Mouse (Mus musculus) embryonic fibroblast, embryonic 13.5 days (primary cell): ENCODE measurements around the gene Kcnb1. TPM values are rescaled to one million over a fixed set of nuclear protein-coding genes. Genes with fewer than 3 reads are reported as not detected.
"Not testable (repeated sequence)": the region's sequence is repeated elsewhere in the genome, so short reads cannot be mapped to it uniquely, and the experiment has no call there.

Source experiments
- H3K27ac ChIP-seq: 2 replicates; pipeline ENCODE4 v1.5.1; 2012; ENCODE audit warnings: low read length, control low read depth, inconsistent platforms; ENCODE audit not compliant: insufficient read depth
- H3K4me1 ChIP-seq: 2 replicates; pipeline ENCODE4 v1.6.1; 2011; ENCODE audit warnings: low read length; ENCODE audit not compliant: control insufficient read depth, insufficient read depth
- H3K4me3 ChIP-seq: 2 replicates; pipeline ENCODE4 v1.5.1; 2011; ENCODE audit warnings: mild to moderate bottlenecking, control low read depth, low read length; ENCODE audit not compliant: insufficient read depth
- CTCF ChIP-seq: IDR thresholded peaks from 2 replicates; pipeline ENCODE4 v1.5.1; 2011; ENCODE audit warnings: mild to moderate bottlenecking, control low read depth, low read length, moderate library complexity, borderline replicate concordance; ENCODE audit not compliant: insufficient read depth
- POLR2A ChIP-seq: IDR thresholded peaks from 2 replicates; pipeline ENCODE4 v1.6.1; 2011; ENCODE audit warnings: low read depth, mild to moderate bottlenecking, control low read depth, low read length, moderate library complexity
- polyA plus RNA-seq: library from polyadenylated mRNA; stranded (reverse); fragments of >200 nt; gene quantifications from 2 replicates; pipeline ENCODE4 v1.2.4, GENCODE M21; 2011; ENCODE audit warnings: low read depth; ENCODE audit not compliant: missing spikeins, insufficient read length

Gene Kcnb1
- polyA plus RNA-seq, 1 experiment, result 0.65 TPM

DNA sequence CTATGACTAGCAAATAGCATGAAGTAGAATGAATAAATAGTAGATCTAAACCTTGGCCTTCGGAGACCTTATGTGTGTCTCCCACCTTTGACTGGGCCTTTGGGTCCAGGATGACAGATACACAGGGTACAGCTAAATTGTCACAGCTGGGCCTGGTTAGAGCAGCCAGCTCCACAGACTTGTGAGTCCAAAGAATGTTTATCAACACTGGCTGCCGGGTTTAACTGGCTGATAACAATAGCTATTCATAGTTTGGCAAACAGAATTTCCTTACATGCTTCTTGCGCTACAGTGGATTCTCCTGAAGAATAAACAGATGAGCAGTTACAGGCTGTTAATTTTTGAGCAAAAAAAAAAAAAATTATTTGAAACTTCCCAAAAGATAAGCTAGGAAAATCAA lies 19.0 kb upstream of the Kcnb1 start:
- H3K27ac ChIP-seq, result no peak overlapping the region
- H3K4me3 ChIP-seq, result no peak overlapping the region
- TF ChIP-seq POLR2A (no peak), CTCF (no peak)
- no peaks in the 10 kb centered on the region for H3K4me1 ChIP-seq

DNA sequence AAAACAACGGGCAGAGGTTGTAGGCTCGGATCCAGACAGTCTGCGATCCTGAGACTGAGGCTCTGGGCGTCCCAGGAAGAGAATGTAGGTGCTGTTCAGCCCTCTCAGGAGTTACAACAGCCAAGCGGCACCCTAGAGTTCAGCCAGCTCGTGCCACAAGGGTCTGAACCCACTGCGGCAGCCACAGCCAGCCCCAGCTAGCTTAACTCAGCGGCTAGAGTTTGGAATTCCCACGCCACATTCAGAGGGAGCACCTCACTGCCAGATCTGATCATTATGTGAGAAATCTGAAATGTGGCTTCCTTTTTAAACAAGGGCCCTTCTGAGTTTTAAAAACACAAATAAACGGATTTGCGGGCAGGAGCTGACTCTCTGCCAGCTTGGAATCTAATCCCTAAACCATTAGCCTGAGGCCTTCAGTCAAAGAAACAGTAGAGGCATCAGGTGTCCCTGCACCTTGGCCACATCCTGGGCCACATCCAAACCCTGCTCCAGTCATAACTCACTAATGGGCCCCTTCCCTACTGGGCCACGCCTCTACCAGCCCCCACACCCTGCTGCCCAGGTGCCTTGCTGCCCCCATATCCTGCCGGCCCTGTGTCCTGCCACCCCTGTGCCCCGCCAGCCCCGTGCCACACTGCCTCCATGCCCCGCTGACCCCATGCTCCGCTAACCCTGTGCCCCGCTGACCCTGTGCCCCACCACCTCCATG lies 16.1 kb upstream of the Kcnb1 start:
- Histone ChIP-seq H3K27ac (no peak overlapping the region), H3K4me3 (no peak overlapping the region), H3K4me1 (no peaks in the 10 kb centered on the region)
- no peak for TF ChIP-seq POLR2A
- no peak for TF ChIP-seq CTCF

DNA sequence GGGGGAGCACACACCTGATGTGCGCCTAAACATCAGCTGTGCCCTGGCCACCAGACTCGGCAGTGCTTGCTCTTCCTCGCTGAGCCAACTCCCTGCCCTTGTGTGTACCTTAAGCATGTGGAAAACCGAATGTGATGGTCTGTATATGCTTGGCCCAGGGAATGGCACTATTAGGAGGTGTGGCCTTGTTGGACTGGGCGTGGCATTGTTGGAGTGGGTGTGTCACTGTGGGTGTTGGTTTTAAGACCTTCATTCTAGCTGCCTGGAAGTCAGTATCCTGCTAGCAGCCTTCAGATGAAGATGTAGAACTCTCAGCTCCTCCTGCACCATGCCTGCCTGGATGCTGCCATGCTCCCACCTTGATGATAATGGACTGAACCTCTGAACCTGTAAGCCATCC lies 14.7 kb upstream of the Kcnb1 start:
- not testable (repeated sequence) for H3K27ac ChIP-seq, H3K4me3 ChIP-seq, H3K4me1 ChIP-seq

DNA sequence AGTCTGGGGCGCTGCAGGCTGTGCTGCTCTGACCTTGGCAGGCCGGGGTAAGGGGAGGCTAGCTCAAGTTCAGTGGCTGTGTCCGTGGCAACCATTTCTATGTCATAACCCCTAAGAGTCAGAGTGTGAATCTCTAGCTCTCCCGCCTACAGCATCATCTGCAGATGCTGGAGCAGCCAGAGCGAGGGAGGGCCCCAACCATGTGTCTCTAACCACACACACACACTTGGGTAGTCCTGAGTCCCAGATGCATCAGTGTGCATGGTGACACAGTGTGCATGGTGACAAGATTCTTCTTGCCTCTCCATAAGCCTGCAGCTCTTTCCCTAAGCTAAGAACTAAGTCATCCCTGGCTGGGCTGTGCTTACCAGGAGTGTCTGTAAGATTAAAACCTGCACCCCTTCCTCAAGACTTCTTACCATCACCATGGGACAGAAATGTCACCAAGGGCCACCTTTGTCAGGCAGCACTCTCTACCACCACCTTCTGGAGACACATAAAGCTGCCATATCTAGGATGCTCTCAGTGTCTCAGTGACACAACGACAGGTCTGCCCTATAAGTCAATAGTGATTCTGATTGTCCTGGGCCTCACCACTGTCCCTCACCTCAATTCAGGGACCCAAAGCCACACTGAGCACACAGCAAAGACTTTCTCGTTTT lies 13.7 kb upstream of the Kcnb1 start:
- TF ChIP-seq CTCF (no peak), POLR2A (no peak)
- Histone ChIP-seq H3K4me1 (no peaks in the 10 kb centered on the region), H3K4me3 (no peak overlapping the region), H3K27ac (no peak overlapping the region)

DNA sequence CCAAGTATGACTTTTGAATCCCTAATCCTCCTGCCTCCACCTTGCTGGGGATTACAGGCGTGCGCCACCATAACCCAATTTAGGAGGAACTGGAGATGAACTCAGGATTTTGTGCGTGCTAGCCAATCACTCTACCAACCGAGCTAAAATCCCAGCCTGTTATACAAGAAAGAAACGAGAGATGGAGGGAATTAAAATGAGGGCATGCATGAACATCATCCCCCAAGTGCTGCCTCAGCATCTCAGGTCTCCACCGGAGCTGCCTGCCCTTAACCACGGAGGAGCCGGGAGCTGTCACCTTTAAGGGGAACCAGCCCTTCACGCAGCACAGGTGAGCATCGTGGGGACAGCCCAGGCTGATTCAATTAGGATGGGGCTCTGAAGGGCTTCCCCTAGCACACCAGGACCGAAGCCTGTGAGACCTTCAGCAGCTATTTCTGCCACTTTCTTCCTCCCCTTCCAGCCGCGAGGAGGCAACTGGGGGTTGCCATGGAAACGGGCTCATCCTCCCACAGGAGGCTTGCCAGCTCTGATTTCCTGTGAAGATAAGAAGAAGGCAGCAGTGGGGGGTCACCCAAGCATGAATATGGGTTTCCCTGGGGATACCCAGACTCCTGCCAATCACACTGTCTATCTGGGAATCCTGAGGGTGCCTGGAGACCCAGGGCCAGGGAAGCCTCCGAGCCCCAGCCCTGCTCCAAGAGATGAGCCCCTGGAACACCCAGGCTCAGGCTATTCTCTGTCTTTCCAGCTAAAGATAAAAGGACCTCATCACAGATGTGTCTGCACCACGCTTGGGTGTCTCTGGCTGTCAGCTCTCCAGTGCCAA lies 11.7 kb upstream of the Kcnb1 start:
- Histone ChIP-seq H3K27ac (no peak overlapping the region), H3K4me1 (no peaks in the 10 kb centered on the region), H3K4me3 (no peak overlapping the region)
- TF ChIP-seq CTCF (no peak), POLR2A (no peak)

DNA sequence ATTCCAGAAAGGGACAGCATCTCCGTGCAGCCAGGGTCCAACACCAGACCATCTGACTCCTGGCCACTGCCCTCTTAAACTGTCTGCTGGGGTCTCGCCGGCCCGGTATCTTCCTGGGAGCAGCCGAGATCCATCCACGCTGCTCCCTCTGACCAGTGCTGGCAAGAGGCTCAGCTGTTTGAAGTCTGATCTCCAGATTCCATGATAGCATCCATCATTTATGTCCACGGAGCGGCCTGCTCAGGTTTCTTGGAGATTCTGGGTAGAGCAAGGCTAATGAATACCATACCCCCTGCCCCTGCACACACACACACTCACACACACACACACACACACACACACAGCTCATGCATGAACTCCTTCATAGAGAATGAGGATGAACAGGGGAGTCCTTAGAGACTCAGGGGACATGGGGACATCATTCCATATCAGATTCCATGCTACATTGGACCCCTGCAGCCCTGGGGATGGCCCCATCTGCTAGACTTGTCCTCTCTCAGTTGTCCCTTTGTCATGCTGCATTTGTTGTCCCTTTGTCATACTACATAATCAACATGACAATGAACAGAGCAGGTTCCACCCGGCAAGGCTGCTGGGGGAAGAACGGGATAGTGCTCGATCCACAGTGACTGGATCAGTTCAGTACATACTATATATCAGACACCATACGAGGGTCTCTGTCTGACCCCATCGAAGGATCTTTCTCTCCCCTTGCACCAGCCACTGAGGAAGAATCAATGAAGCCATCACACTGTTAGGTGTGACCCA lies 8.9 kb upstream of the Kcnb1 start:
- TF ChIP-seq CTCF (no peak), POLR2A (no peak)
- H3K27ac ChIP-seq, result no peak overlapping the region
- H3K4me1 ChIP-seq, result no peaks in the 10 kb centered on the region
- no peak overlapping the region for H3K4me3 ChIP-seq

DNA sequence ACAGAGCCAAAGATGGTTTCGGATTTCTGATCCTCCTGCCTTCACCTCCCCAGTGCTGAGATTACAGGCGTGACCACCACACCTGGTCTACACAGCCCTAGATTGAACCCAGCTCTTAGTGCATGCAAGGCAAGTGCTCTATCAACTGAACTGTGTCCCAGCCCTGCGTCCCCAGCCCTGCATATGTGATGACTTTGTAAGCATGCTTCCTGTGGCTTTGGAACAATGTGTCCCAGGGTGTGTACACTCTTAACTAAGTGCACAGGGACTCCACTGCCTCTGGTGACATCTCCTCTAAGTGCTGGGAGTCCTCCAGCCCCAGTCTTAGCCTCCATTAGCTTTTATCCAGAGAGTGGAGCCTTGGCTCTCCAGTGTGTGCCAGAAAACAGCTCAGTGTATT lies 3.4 kb upstream of the Kcnb1 start:
- Histone ChIP-seq H3K27ac (no peak overlapping the region), H3K4me1 (no peaks in the 10 kb centered on the region), H3K4me3 (no peak overlapping the region)
- TF ChIP-seq CTCF (no peak), POLR2A (no peak)

DNA sequence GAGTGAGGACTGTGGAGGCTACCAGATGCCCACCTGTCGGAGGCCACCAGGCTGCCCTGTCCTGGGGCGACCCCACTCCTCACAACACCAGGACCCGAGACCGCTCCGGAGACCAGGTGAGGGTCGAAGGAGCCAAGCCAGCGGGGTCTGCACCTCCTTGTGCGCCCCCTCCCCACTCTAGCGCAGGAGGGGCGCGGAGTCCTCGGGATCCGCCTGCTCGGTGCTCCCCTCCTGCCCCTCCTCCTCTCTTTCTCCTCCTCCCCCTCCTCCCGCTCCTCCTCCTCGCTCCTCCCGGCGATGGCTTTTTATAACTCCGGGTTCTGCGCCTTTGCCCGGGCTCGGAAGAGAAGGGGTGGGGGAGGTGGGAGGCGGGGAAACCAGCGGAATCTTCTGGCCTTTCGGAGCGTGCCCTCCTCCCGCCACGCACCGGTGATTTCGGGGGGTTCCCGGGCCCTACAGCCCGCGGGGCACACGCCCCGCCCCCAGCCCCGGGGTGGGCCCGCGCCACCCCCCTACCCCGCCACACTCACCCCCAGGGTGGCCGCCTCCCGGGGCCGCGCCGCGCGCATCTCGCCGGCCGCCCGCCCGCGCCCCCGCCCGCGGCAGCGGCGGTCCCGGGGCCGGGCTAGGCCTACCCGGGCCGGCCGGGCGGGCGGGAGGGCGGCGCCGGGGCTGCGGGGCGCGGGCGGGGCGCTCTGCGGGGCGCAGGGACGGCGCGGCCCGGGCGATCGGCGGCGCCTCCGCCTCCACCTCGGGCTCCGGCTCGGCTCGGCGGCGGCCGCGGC lies 472 bp downstream of the Kcnb1 start:
- Histone ChIP-seq H3K4me1 (no peaks in the 10 kb centered on the region), H3K27ac (no peak overlapping the region), H3K4me3 (no peak overlapping the region)
- no peak for TF ChIP-seq CTCF
- no peak for TF ChIP-seq POLR2A

DNA sequence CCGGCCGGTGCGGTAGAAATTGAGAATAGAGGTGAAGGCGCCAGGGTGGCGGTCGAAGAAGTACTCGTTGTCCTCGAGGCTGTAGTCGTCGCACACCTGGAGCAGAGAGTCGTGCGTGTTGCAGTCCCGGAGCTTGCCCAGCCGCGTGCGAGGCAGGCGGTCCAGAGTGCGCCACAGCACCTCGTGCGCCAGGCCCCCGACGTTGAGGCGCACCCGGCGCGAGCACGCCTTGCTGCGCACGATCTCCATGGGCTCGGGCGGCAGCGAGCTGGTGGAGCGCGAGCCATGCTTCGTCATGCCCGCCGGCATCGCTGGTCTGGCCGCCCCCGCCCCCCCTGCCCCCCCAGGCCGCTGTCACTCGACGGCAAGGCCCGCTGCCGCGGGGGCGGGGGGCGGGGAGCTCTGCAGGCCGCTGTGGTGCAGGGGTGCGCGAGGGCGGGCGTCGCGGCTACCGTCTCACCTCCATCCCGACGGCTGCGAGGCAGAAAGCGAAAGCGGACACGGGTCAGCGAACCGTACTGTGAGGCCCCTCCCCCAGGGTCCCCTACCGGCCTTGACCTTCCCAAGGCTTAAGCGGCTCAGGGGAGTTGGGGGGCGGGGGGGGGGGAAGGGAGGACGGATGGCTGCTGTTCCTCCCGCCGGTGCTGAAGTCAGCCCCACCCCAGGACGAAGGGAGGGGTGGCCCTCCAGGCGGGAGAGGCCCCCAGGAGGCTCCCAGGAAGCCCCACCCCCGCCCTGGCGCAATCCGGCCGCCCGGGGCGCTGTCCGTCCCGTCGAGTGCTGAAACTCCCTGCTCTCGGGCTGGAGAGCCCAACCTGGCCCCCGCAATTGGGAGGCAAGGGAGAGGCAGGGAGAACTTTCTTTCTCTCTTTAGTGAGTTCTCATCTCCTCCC lies 1.4 kb downstream of the Kcnb1 start:
- Histone ChIP-seq H3K4me3 (peak overlapping the region; percentile 21; the same call in 1 of the 2 replicates), H3K4me1 (no peaks in the 10 kb centered on the region), H3K27ac (no peak overlapping the region)
- TF ChIP-seq CTCF (no peak), POLR2A (no peak)
